In the genomic region with DNA sequence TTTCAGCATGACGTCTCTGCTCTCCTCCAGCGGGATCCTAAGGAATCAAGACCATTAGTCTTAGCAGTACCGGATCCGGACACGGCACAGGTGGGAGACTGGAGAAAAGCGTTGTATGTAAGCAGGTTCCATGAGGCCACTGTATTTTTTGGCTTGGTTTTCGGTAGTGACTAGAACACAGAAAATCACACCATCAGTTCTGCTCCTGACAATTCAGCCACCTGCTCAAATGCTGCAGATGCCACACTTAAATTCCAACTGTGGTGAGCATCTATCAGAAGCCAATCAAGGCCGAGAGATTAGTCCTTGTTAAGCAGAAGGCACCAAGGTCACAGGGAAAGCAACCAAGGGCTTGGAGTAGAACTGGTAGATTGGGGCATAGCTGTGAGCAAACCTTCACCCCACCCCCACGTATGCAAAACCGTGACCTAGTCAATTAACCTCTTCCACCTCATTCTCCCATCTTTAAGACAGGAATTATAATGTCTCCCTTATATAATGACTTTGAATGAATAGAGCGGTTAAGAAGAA, we compare ENCODE assay signal across 20 mouse cellular contexts.
DNase-seq lines count a peak whose midpoint lies in the region; ATAC-seq and TF ChIP-seq lines count a peak whose summit lies in the region.
"Had no signal": no experiment of that assay in that cellular context is flagged by ENCODE, and none has a peak within 500 bp of the region (broad histone marks: within the 10 kb centered on the region; RNA-seq: fewer than 3 reads in every experiment).

No protein-coding gene starts in this region.

- DNase-seq in layer of hippocampus, adult 11-12 months (ENCODE audit: low spot score) = peak; percentile 15
- DNase-seq in layer of hippocampus, adult 9-10 months (ENCODE audit: low spot score) = no peak
- DNase-seq in R1 (ENCODE audit: low read depth, low spot score) = peak; percentile 64
- DNase-seq in left cerebral cortex, adult 11 months (ENCODE audit: low spot score) = no peak
- no peak for DNase-seq in left cerebral cortex, postnatal 4 days
- DNase-seq: adrenal gland, adult 2 months; cerebellum, adult 8-10 months; gastrocnemius, postnatal 10 days; heart, postnatal 10 days; kidney, postnatal 25 days; lung, embryonic 14.5 days; thymus, adult 2 months had no signal

- H3K9ac ChIP-seq in ES-Bruce4 (ENCODE audit: low read depth, poor library complexity, severe bottlenecking) = no peak overlapping the region
- no peak overlapping the region for H3K9ac ChIP-seq in stomach, embryonic 14.5 days (replicated peaks; ENCODE audit: low read depth, low read length)
- H3K9ac ChIP-seq: embryonic facial prominence, embryonic 15.5 days; heart, embryonic 12.5 days; liver, embryonic 14.5 days; lung, embryonic 14.5 days; midbrain, embryonic 12.5 days had no signal

- no peak for TF ChIP-seq CTCF in ES-Bruce4 (IDR thresholded peaks at IDR 0.05; ENCODE audit: low read depth, low read length)

- no peaks in the 10 kb centered on the region for H3K36me3 ChIP-seq in ES-Bruce4 (ENCODE audit: control insufficient read depth, insufficient read depth, low read length, poor library complexity, severe bottlenecking)
- no peaks in the 10 kb centered on the region for H3K36me3 ChIP-seq in stomach, embryonic 14.5 days (ENCODE audit: control insufficient read depth, insufficient read depth, low read length)
- H3K36me3 ChIP-seq: embryonic facial prominence, embryonic 15.5 days; heart, embryonic 12.5 days; hindbrain, embryonic 10.5 days; midbrain, embryonic 12.5 days had no signal

- 0 out of 2 replicates have a peak, but pooled peaks have one; percentile 25 for TF ChIP-seq EP300 in ES-Bruce4 (IDR thresholded peaks at IDR 0.05; ENCODE audit: insufficient read depth, low read depth, low read length)

- no peaks in the 10 kb centered on the region for H3K9me3 ChIP-seq in ES-Bruce4 (replicated peaks; ENCODE audit: control insufficient read depth, insufficient read depth, low read length, poor library complexity, severe bottlenecking)
- H3K9me3 ChIP-seq in stomach, embryonic 14.5 days (ENCODE audit: control insufficient read depth, low read depth, low read length) = no peaks in the 10 kb centered on the region
- H3K9me3 ChIP-seq: embryonic facial prominence, embryonic 15.5 days; heart, embryonic 12.5 days; hindbrain, embryonic 10.5 days; midbrain, embryonic 12.5 days had no signal

- H3K4me2 ChIP-seq in stomach, embryonic 14.5 days (replicated peaks; ENCODE audit: low read depth, low read length) = no peak overlapping the region
- H3K4me2 ChIP-seq: embryonic facial prominence, embryonic 15.5 days; heart, embryonic 12.5 days; lung, embryonic 14.5 days; midbrain, embryonic 12.5 days had no signal

- peaks cover 7% of the 10 kb centered on the region for H3K4me1 ChIP-seq in ES-Bruce4 (ENCODE audit: control insufficient read depth, insufficient read depth, low read length)
- H3K4me1 ChIP-seq in stomach, embryonic 14.5 days (ENCODE audit: control insufficient read depth, insufficient read depth, low read length) = no peaks in the 10 kb centered on the region
- H3K4me1 ChIP-seq: embryonic facial prominence, embryonic 15.5 days; heart, embryonic 12.5 days had no signal

- intact Hi-C loops in left cerebral cortex, postnatal 4 days (cut with DNase I) = no loop called here

- TF ChIP-seq POLR2A in ES-Bruce4 (IDR thresholded peaks at IDR 0.05; ENCODE audit: insufficient read depth, low read length) = no peak

- WGBS in stomach, embryonic 14.5 days = 81% methylated on average over 11 of the region's 11 CpGs

- no peak for ATAC-seq in stomach, embryonic 14.5 days (ENCODE audit: insufficient number of reproducible peaks, insufficient read depth, low FRiP score, low read depth)
- ATAC-seq: forebrain, embryonic 14.5 days had no signal

- H3K27me3 ChIP-seq in ES-Bruce4 (ENCODE audit: control insufficient read depth, insufficient read depth, low read length, poor library complexity, severe bottlenecking) = no peaks in the 10 kb centered on the region
- no peaks in the 10 kb centered on the region for H3K27me3 ChIP-seq in stomach, embryonic 14.5 days (ENCODE audit: control insufficient read depth, insufficient read depth, low read length)
- H3K27me3 ChIP-seq: embryonic facial prominence, embryonic 15.5 days; heart, embryonic 12.5 days had no signal

- peak overlapping the region; percentile 41; the same call in 1 of the 2 replicates for H3K27ac ChIP-seq in ES-Bruce4 (ENCODE audit: insufficient read depth, low read length)
- H3K27ac ChIP-seq in stomach, embryonic 14.5 days (ENCODE audit: low read length) = peak overlapping the region; percentile 58; the same call in 1 of the 2 replicates
- H3K27ac ChIP-seq: embryonic facial prominence, embryonic 15.5 days; hindbrain, embryonic 10.5 days; liver, embryonic 14.5 days; midbrain, embryonic 12.5 days had no signal

- no peak overlapping the region for H3K4me3 ChIP-seq in ES-Bruce4 (ENCODE audit: low read depth, low read length)
- H3K4me3 ChIP-seq in stomach, embryonic 14.5 days (ENCODE audit: low read depth, low read length) = no peak overlapping the region
- H3K4me3 ChIP-seq: embryonic facial prominence, embryonic 15.5 days; heart, embryonic 12.5 days; hindbrain, embryonic 10.5 days; midbrain, embryonic 12.5 days had no signal

Comparison
In these comparisons a context has a peak if more than half of its experiments do, and no peak if none do; other contexts are left out.
1. DNase-seq: peak in layer of hippocampus, adult 11-12 months (single experiment) and R1 (single experiment); none in layer of hippocampus, adult 9-10 months (single experiment), left cerebral cortex, adult 11 months (single experiment) and left cerebral cortex, postnatal 4 days (single experiment).